Mouse (Mus musculus) embryo, embryonic 10 days (tissue): Measurements from ENCODE around the gene Arih2.
A peak's percentile ranks its signal among the peaks of the same experiment; 100 is the strongest.

Experiments
- DNase-seq: peaks from one replicate; pipeline ENCODE4 v3.0.0-alpha.2; 2015; ENCODE audit warnings: low spot score

The Arih2 gene

GRCm38 (mm10) chr9:108560227-108560841 is 88.9 kb downstream of the Arih2 start, which contains the start of gene Impdh2:
TSS of gene Impdh2 (plus strand) at chr9:108560286.
- DNase-seq: peak; percentile 100

- no peak for DNase-seq
These were observed 90.0 kb downstream of the Arih2 start for GRCm38 (mm10) chr9:108559169-108559568.
